Mouse (Mus musculus) kidney, embryonic 15.5 days (tissue): ENCODE measurements at regions not wholly inside any gene's neighbourhood (a gene's known extent, or its start where the extent isn't known, plus 50 kb on each side); places are given as distances from the start of the nearest gene placed in this dataset.
A peak's percentile ranks its signal among the peaks of the same experiment; 100 is the strongest.
"Not testable (repeated sequence)": the region's sequence is repeated elsewhere in the genome, so short reads cannot be mapped to it uniquely, and the experiment has no call there.

Experiments
- ATAC-seq: fragments of 200-750 bp; cut with Nextera tagmentation; replicated peaks from 2 replicates; pipeline ENCODE4 v1.8.0; 2017; ENCODE audit warnings: moderate TSS enrichment; ENCODE audit not compliant: low FRiP score
- H3K27ac ChIP-seq: fragments of 300-500 bp; sonication (generic); 2 replicates; pipeline ENCODE4 v1.5.1; 2015; ENCODE audit warnings: mild to moderate bottlenecking, inconsistent platforms
- H3K27me3 ChIP-seq: fragments of 300-500 bp; sonication (generic); 2 replicates; pipeline ENCODE4 v1.6.1; 2015; ENCODE audit warnings: inconsistent platforms
- H3K36me3 ChIP-seq: fragments of 300-500 bp; sonication (generic); 2 replicates; pipeline ENCODE4 v1.6.1; 2015; ENCODE audit warnings: inconsistent platforms
- H3K4me1 ChIP-seq: fragments of 300-500 bp; sonication (generic); 2 replicates; pipeline ENCODE4 v1.6.1; 2015; ENCODE audit warnings: inconsistent platforms
- H3K4me2 ChIP-seq: fragments of 300-500 bp; sonication (generic); 2 replicates; pipeline ENCODE4 v1.6.1; 2015; ENCODE audit warnings: moderate library complexity, mild to moderate bottlenecking, inconsistent platforms
- H3K4me3 ChIP-seq: fragments of 300-500 bp; sonication (generic); replicated peaks from 2 replicates; pipeline ENCODE4 v1.5.1; 2015; ENCODE audit warnings: mild to moderate bottlenecking, inconsistent platforms
- H3K9ac ChIP-seq: fragments of 300-500 bp; sonication (generic); 2 replicates; pipeline ENCODE4 v1.6.1; 2015; ENCODE audit warnings: mild to moderate bottlenecking, inconsistent platforms
- H3K9me3 ChIP-seq: fragments of 300-500 bp; sonication (generic); replicated peaks from 2 replicates; pipeline ENCODE4 v1.6.1; 2016; ENCODE audit warnings: inconsistent platforms
- WGBS: fragments of 180-500 bp; shearing (Covaris S2); methylation state at CpG from one replicate; pipeline ENCODE4 v1.1.7; 2015; ENCODE audit warnings: mixed read lengths; 5-methylcytosine and 5-hydroxymethylcytosine counted together

GRCm38 (mm10) chr7:111185954-111186353 lies 103.1 kb upstream of the Eif4g2 start:
- no peaks in the 10 kb centered on the region for H3K27me3 ChIP-seq
- H3K4me2 ChIP-seq = no peak overlapping the region
- no peak for ATAC-seq
- no peak overlapping the region for H3K27ac ChIP-seq
- 80% methylated on average over 7 of the region's 7 CpGs for WGBS
- no peak overlapping the region for H3K9ac ChIP-seq
- no peak overlapping the region for H3K4me3 ChIP-seq
- H3K4me1 ChIP-seq = peaks cover 24% of the 10 kb centered on the region
- H3K36me3 ChIP-seq = no peaks in the 10 kb centered on the region
- no peaks in the 10 kb centered on the region for H3K9me3 ChIP-seq

DNA sequence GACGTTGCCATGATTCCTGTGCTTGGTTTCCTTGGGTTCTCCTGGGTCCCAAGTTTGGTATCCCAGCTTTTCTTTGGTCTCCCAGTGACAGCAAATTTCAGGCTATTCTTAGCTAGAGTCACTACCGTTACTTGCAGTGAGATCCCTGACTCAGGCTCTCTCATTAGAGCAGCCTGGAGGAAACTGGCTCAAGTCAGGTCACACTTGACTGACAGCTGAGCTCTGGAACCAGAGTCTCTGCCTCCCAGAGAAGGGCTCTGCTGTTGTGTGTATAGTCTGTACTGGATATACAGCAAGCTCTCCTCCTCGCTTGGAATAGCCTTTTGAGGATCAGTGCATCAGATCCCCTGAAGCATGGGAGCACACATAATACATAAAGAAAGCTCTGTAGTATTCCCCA lies 100.7 kb upstream of the Eif4g2 start:
- Histone ChIP-seq H3K27ac (no peak overlapping the region), H3K4me3 (no peak overlapping the region), H3K9ac (no peak overlapping the region), H3K4me1 (peaks cover 35% of the 10 kb centered on the region), H3K4me2 (no peak overlapping the region), H3K36me3 (no peaks in the 10 kb centered on the region), H3K9me3 (no peaks in the 10 kb centered on the region), H3K27me3 (no peaks in the 10 kb centered on the region)
- WGBS = 52% methylated on average over 3 of the region's 3 CpGs
- ATAC-seq = 0 out of 2 replicates have a peak, but pooled peaks have one; percentile 33

DNA sequence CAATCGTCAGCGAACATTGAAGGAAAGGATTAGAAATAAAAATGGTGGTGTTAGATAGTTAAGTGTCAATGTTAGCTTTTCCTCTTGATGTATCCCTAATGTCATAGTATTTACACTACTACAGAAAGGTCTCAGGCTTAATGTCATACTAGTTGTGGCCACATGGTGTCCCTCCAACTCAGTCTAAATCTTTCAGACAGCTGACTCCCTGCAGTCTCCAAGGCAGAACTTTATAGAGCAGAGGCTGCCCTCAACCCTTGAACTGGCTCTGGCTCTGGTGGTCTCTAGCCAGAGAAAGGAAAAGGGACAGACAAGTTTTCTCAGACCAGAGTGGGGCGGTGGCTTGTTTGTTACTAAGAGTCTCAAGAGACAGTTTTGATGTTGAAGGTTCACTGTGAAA lies 99.5 kb upstream of the Eif4g2 start:
- no peak overlapping the region for H3K9ac ChIP-seq
- H3K9me3 ChIP-seq = no peaks in the 10 kb centered on the region
- H3K36me3 ChIP-seq = no peaks in the 10 kb centered on the region
- WGBS = 49% methylated on average over 3 of the region's 3 CpGs
- 0 out of 2 replicates have a peak, but pooled peaks have one; percentile 52 for ATAC-seq
- no peak overlapping the region for H3K4me2 ChIP-seq
- H3K4me3 ChIP-seq = no peak overlapping the region
- H3K27ac ChIP-seq = no peak overlapping the region
- peaks cover 35% of the 10 kb centered on the region for H3K4me1 ChIP-seq
- no peaks in the 10 kb centered on the region for H3K27me3 ChIP-seq

- 39% methylated on average over 7 of the region's 7 CpGs for WGBS
Observed at GRCm38 (mm10) chr7:111179401-111180271, 96.8 kb upstream of the Eif4g2 start.

DNA sequence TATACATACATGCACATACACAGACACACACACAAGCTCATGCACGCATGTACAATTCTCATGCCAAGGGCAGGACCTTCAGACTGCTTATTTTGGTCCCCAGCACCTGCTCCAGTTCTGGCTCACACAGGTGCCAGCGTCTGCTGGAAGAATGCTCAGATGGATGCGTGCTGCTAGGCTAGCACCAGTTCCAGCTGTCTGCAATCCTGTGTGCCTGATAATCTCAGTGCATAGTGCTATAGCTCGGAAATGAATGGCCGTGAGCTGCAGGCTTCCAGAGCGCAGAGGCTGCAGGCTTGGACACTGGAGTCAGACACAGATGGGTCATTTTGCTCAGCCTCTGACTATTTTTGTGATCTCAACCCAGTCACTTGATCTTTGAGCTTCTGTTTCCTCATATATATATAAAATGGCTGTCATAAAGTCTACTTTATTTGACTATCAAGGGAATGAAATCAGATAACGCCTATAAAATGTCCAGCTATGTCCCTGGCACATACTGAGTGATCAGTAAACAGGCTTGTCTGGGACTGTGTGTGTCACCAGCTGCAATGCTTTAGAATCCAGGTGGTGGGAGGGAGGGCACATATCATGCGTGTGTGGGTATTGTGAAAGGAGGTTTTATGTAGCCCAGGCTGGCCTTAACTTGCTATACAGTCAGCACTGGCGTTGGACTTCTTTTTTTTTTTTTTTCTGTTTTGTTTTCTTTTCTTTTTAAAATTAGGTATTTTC lies 91.7 kb upstream of the Eif4g2 start:
- ATAC-seq = no peak
- Histone ChIP-seq H3K9me3 (no peaks in the 10 kb centered on the region), H3K4me2 (no peak overlapping the region), H3K4me3 (no peak overlapping the region), H3K9ac (no peak overlapping the region), H3K27me3 (no peaks in the 10 kb centered on the region), H3K4me1 (peaks cover 6% of the 10 kb centered on the region), H3K36me3 (no peaks in the 10 kb centered on the region), H3K27ac (no peak overlapping the region)
- 75% methylated on average over 9 of the region's 9 CpGs for WGBS

More at GRCm38 (mm10) chr7:111179401-111180271, 96.8 kb upstream of the Eif4g2 start:
- H3K27me3 ChIP-seq = no peaks in the 10 kb centered on the region
- no peak overlapping the region for H3K4me2 ChIP-seq
- H3K27ac ChIP-seq = peak overlapping the region; percentile 64
- no peak overlapping the region for H3K4me3 ChIP-seq
- peak; percentile 72 for ATAC-seq
- no peaks in the 10 kb centered on the region for H3K36me3 ChIP-seq
- no peaks in the 10 kb centered on the region for H3K9me3 ChIP-seq
- H3K4me1 ChIP-seq = peaks cover 31% of the 10 kb centered on the region
- H3K9ac ChIP-seq = no peak overlapping the region

DNA sequence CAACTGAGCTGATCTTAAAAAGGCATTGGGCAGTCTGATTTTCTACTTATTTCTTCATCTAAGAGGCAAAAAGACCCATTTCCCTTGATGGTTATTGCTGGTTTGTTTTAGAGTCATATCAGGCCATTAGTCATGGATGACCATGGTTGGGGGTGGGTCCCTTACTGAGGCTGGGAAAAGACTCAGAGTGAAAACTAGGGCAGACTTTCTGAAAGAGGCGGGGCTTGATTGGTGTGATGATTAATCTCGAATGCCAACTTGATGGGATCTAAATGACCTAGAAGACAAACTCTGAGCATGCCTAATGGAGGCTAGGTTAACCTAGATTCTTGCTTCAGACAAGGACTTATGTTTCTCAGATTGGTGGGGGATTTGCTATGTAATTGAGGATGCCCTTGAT lies 89.2 kb upstream of the Eif4g2 start:
- H3K9me3 ChIP-seq = no peaks in the 10 kb centered on the region
- no peak for ATAC-seq
- no peaks in the 10 kb centered on the region for H3K36me3 ChIP-seq
- no peak overlapping the region for H3K4me2 ChIP-seq
- no peaks in the 10 kb centered on the region for H3K4me1 ChIP-seq
- no peak overlapping the region for H3K9ac ChIP-seq
- H3K27ac ChIP-seq = no peak overlapping the region
- 84% methylated on average over 2 of the region's 2 CpGs for WGBS
- no peaks in the 10 kb centered on the region for H3K27me3 ChIP-seq
- H3K4me3 ChIP-seq = no peak overlapping the region

DNA sequence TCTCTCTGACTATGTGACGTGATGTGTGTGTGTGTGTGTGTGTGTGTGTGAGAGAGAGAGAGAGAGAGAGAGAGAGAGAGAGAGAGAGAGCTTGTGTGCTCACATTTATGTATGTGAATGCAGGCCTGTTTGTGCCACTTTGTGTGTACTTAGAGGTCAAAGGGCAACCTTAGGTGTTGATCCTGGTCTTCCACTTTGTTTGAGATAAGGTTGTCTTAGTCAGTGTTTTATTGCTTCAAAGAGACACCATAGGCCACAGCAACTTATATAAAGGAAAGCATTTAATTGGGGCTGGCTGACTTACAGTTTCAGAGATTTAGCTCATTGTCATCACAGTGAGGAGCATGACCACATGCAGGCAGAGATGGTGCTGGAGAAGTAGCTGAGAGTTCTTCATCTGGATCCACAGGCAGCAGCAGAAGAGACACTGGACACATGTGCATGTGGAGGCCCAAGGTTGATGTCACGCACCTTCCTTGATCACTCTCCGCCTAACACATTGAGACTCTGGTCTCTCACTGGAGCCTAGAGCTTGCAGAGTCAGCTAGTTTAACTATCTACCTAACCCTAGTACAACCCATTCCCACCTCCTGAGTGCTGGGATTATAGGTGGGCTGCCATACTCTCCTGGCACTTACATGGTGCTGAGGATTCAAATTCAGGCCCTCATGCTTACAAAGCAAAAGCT lies 85.9 kb upstream of the Eif4g2 start:
- H3K9ac ChIP-seq, H3K4me1 ChIP-seq, H3K9me3 ChIP-seq, H3K27ac ChIP-seq, ATAC-seq, H3K27me3 ChIP-seq, H3K36me3 ChIP-seq, H3K4me2 ChIP-seq, H3K4me3 ChIP-seq: not testable (repeated sequence)
- 92% methylated on average over 3 of the region's 3 CpGs for WGBS

DNA sequence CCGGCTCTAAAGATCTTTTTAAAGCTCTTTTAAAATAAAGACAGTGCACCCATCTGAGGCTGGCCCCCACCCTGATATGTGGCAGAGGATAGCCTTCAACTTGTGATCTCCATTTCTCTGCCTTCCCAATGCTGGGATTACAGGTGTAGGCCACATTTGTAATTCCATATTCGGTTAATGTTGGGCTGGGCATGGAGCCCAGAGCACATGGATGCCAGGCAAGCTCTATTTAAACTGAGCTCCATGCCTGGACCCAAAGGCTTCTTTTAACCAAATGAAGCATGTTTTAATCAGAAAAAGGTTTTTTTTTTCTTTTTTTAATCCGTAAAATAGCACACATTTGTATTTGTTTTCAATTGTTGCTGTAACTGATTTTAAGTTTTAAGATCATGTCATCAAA lies 82.2 kb upstream of the Eif4g2 start:
- no peaks in the 10 kb centered on the region for H3K27me3 ChIP-seq
- WGBS = 85% methylated on average over 3 of the region's 3 CpGs
- no peaks in the 10 kb centered on the region for H3K36me3 ChIP-seq
- H3K9me3 ChIP-seq = no peaks in the 10 kb centered on the region
- H3K4me3 ChIP-seq = no peak overlapping the region
- no peak for ATAC-seq
- no peak overlapping the region for H3K9ac ChIP-seq
- H3K27ac ChIP-seq = no peak overlapping the region
- H3K4me1 ChIP-seq = no peaks in the 10 kb centered on the region
- H3K4me2 ChIP-seq = no peak overlapping the region

GRCm38 (mm10) chr7:111164276-111164675 lies 81.4 kb upstream of the Eif4g2 start:
- Histone ChIP-seq H3K4me1 (no peaks in the 10 kb centered on the region), H3K4me3 (no peak overlapping the region), H3K9me3 (no peaks in the 10 kb centered on the region), H3K36me3 (no peaks in the 10 kb centered on the region), H3K27me3 (no peaks in the 10 kb centered on the region), H3K4me2 (no peak overlapping the region), H3K9ac (no peak overlapping the region), H3K27ac (no peak overlapping the region)
- WGBS = 76% methylated on average over 3 of the region's 3 CpGs
- ATAC-seq = no peak

DNA sequence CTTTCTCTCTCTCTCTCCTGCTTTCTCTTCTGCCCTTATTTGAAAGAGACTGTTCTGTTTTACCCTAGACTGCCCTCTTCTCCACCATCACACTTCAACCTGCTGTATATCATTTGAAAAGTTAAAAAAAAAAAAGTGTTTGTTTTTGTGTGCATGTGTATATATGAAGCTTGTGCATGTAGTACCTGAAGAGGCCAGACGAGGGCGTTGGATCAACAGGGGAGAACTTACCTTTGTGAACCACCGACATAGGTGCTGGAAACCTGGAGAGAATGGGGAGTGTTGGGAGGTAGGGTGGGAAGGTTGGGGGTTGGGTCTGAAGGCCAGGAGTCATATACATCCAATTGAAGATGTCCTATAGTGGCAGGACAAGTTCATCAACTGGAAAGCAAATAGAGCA lies 81.0 kb upstream of the Eif4g2 start:
- Histone ChIP-seq H3K4me1 (no peaks in the 10 kb centered on the region), H3K4me3 (no peak overlapping the region), H3K4me2 (no peak overlapping the region), H3K9ac (no peak overlapping the region), H3K9me3 (no peaks in the 10 kb centered on the region), H3K36me3 (no peaks in the 10 kb centered on the region), H3K27me3 (no peaks in the 10 kb centered on the region), H3K27ac (no peak overlapping the region)
- 49% methylated on average over 3 of the region's 3 CpGs for WGBS
- ATAC-seq = no peak

- peaks cover under 1% of the 10 kb centered on the region; the same call in 1 of the 2 replicates for H3K4me1 ChIP-seq
- ATAC-seq = no peak
- H3K4me3 ChIP-seq = no peak overlapping the region
- no peak overlapping the region for H3K27ac ChIP-seq
- no peaks in the 10 kb centered on the region for H3K27me3 ChIP-seq
- no peaks in the 10 kb centered on the region for H3K9me3 ChIP-seq
- H3K9ac ChIP-seq = no peak overlapping the region
- H3K4me2 ChIP-seq = no peak overlapping the region
- no peaks in the 10 kb centered on the region for H3K36me3 ChIP-seq
- WGBS = 89% methylated on average over 8 of the region's 8 CpGs
Observed at GRCm38 (mm10) chr7:111163321-111163720, 80.5 kb upstream of the Eif4g2 start.

DNA sequence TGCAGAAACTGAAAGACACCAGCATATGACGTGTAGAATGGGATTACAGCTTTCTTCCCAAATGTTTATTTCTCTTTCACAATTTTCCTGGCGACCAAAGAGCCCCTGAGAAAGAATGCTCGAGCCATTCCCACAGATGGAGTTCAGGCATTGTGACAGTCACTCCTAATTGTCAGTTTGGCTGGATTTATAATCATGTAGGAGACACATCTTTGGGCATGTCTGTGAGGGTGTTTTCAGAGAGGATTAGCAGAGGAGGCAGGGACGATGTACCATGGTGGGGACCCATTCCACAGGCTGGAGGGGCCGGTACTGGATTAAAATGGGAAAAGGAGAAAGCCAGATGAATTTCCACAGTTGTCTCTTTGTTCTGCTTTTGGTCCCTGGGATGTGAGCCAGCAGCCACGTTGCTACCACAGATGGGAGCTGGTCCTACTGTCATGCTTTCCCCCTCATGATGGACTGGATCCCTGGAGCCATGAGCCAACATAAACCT lies 76.0 kb upstream of the Eif4g2 start:
- no peak overlapping the region for H3K4me3 ChIP-seq
- no peak for ATAC-seq
- no peak overlapping the region for H3K9ac ChIP-seq
- peaks cover 24% of the 10 kb centered on the region for H3K4me1 ChIP-seq
- H3K9me3 ChIP-seq = no peaks in the 10 kb centered on the region
- H3K4me2 ChIP-seq = no peak overlapping the region
- WGBS = 64% methylated on average over 6 of the region's 6 CpGs
- no peak overlapping the region for H3K27ac ChIP-seq
- no peaks in the 10 kb centered on the region for H3K36me3 ChIP-seq
- no peaks in the 10 kb centered on the region for H3K27me3 ChIP-seq
